Mouse (Mus musculus) myocyte (in vitro differentiated cells): Measurements from ENCODE around the gene Filip1.

Experiments
- MYOG ChIP-seq, 3 experiments: IDR thresholded peaks; one replicate each; pipeline ENCODE4 v1.6.1; 2011; ENCODE audit warnings: control low read depth in 2 of 3, low read depth in 2 of 3, mild to moderate bottlenecking in 2 of 3; ENCODE audit not compliant: insufficient read length in 2 of 3, control insufficient read depth in 1 of 3, insufficient read depth in 1 of 3
- POLR2A ChIP-seq: IDR thresholded peaks from one replicate; pipeline ENCODE4 v1.6.1; 2011; ENCODE audit warnings: low read depth, mild to moderate bottlenecking, control low read depth, moderate library complexity; ENCODE audit not compliant: insufficient read length

DNA sequence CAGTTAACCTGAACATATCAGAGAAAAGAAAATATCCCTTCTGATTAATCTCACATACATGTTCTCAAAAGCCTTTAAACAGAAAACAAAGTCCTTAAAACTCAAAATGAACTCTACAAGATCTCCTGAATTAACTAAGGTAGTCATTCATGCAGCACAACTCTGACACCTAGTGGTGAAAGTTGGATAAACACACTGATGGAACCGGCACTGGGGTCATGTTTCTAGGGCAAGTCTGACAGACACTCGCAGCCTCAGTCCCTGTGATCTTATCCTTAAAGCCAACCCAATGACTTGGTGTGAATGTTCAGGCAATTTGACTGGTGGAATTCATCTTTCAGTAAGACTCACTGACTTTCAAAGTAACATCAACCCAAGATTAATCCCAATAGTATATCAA, 13.4 kb upstream of the Filip1 start:
- TF ChIP-seq MYOG (IDR thresholded peaks at IDR 0.05; ENCODE audit: control insufficient read depth in 1 of 3, insufficient read depth in 1 of 3, insufficient read length in 2 of 3, low read depth in 2 of 3): no peak
- TF ChIP-seq POLR2A: no peak
